Mouse (Mus musculus): Measurements from ENCODE around the gene Dirc2. TPM values are rescaled to one million over a fixed set of nuclear protein-coding genes. Genes with fewer than 3 reads are reported as not detected.

Gene Dirc2
- total RNA-seq (2021): 10 to 100 TPM; 65.7 to 68.0 TPM
- long read RNA-seq, experiment 1, full-length matches to known transcripts: 104 of 112 reads
- long read RNA-seq, experiment 1, partial matches to known transcripts: 7 of 112 reads
- long read RNA-seq, experiment 1, other reads (novel, unspliced or antisense): 1 of 112 reads
- long read RNA-seq, experiment 2, full-length matches to known transcripts: 86 of 91 reads
- long read RNA-seq, experiment 2, partial matches to known transcripts: 2 of 91 reads
- long read RNA-seq, experiment 2, other reads (novel, unspliced or antisense): 3 of 91 reads

DNA sequence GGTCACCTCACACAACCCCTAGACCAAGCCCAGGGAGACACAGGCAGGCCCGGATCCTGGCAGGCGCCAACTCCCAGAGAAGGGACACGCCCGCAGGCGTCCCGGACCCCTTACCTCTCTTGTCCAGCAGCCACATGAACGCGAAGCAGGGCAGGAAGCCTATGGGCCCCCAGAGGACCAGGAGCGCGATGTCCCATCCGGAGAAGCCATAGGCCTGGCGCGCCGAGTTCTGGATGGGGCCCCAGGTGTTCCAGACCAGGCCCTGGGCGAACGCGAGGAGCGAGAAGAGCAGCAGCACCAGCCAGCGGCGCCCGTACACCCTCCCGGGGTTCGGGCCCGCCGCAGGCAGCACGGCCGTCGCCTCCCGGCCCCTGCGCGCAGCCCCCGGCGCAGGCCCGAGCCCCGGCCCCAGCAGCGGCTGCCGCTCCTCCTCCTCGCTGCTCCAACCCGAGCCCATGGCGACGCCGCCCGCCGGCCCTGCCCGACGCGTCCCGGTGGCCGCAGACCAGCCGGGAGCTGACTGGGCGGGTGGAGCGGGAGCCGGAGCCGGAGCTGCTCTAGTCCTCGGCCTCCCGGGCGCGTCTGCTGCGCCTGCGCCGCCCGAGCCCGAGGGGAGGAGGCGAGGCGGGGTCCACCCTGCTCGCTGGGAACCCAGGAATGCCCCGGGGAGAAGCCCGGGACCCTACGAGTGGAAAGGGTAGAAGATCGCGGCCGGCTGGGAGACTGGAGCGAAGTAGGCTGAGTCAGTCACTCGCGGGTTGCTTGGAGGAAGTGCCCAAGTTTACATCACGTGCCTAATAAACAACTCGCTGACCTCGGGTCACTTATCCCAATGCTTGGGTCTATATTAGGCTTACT, at the start of gene Dirc2:
Gene Dirc2, minus strand, starts transcription at position 572 of the 858 bp plus-strand sequence.
- peak; percentile 68 to 78 for DNase-seq (ENCODE audit: low spot score in 2 of 2)

DNA sequence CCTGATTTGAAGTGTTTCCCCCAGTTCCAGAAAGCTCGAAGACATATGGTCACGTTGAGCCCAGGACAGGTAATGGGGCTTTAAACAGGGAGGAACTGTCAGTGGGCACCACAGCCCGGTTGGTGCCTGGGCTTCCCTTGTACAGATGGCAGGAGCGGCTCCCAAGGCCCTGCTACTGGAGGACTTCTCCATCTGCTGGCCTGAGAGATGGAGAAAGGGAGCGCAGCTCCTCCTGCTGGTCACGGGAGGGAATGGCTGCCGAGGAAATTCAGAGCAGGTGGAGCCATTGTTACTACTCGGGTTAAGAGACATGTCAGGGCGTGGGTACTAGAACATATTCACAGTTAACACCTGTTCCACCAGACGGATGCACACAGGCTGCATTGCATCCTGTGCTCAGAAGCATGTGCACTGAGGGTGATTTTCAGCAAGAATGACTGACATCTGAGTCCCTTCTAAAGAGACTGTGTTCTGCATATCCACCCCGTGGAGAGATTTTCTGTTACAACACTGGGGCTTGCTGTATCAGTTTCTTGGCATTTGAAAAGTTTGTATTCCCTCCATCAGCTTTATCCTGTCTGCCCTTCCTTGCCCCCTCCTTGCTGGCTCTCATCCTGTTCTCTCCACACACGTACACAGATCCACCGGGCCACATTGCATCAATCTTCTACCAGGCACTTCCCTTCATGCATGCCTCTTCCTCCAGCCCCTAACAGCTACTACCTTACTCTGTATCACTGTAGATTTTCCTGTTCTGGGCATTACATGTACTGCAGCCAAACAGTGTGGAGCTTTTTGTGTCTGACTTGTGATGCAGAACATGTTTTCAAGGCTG, 48.3 kb upstream of the Dirc2 start:
- peak; percentile 87 for DNase-seq (ENCODE audit: low spot score in 2 of 2)

DNA sequence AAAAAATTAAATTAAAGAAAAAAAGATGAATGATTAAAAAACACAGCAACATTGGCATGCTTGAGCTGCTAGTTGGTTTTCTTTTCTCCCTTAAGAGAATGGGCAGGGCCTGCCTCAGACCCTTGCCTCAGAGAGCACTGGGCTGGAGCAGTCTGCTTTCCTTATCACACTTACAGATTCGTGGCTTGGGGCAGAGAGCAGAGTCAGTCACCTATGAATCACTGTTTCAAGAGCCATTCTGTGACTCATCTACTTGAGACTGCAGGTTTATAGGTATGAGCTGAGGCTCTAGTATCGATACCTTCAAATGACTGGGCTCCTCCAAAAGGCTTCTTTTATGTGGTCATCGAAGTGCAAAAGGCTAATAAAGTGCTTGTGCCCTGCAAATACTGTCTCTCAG, 44.0 kb upstream of the Dirc2 start:
- no peak for DNase-seq (ENCODE audit: low spot score in 2 of 2)

DNA sequence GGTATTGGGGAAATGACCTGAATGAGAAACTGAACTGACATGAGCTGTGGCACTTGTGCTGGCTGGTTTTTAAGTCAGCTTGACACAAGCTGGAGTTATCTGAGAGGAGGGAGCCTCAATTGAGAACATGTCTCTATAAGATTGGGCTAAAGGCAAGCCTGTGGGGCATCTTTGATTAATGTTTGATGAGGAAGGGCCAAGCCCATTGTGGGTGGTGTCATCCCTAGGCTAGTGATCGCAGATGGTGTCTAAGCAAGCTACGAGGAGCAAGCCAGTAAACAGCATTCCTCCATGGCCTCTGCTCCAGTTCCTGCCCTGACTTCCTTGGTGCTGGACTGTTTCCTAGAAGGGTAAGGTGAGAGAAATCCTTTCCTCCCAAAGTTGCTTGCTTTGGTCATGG, 39.7 kb upstream of the Dirc2 start:
- no peak for DNase-seq (ENCODE audit: low spot score in 2 of 2)

DNA sequence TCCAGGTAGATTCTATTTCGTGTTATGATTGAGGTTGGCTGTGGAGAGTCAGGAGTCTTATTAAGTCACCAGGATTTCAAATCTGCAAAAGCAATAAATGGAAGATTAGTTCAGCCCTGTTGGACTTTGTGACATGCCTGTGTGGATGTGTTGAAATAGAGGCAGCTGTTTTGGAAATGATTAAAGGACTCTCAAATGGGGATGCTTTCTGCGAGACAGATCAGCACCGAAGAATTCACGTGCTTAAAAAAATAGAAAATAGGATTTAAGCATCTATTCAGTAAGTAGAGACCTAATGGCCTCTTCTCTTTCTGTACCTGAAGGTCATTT, 38.5 kb upstream of the Dirc2 start:
- DNase-seq (ENCODE audit: low spot score in 2 of 2): no peak

DNA sequence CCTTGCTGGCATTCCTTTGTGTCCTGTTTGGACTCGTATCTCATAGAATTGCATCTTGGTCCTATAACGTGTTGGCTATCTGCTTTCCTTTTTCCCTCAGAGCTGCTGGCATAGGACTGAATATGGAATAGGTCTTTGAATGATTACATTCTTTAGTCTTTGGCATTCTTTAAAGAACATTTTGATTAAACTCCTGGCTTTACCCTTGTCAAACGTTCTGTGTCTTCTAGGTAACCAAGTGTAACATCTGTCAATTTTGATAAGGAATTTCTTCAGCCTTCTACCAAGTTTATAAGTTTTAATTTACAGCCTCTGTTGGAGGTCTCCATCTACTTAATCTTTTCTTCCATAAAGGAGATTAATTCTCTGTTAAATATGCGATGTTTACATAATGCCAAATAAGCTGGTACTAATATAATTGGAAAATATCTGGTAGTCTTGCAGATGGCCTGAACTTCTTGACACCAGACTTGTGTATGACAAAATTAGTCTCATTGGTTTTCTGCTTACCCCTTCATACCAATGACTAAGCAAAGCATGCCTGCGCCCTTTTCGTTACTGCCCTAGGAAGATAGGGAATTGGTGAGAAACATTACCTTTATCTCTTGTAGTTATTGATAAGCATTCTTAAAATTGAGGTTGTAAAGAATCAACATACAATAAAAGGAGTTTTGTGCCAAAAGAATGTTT, 38.0 kb upstream of the Dirc2 start:
- no peak for DNase-seq (ENCODE audit: low spot score in 2 of 2)

DNA sequence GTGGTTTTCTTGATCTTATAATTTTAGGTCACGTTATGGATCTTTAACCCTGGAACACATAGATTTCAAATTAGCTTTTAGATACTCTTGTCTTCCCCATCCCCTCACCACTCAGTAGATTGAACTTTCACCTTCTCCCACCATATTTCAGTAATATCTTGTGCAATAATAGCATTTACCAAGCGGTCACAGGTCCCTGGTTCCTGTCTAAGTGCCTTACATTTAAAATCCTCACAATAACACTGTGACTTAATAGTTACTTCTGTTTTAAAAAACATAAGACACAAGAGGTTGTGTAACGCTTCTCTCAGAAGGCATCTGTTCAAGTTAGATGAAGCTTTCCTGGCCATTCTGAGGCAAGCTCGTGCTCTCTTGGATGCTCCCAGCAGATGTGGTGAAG, 34.6 kb upstream of the Dirc2 start:
- no peak for DNase-seq (ENCODE audit: low spot score in 2 of 2)

DNA sequence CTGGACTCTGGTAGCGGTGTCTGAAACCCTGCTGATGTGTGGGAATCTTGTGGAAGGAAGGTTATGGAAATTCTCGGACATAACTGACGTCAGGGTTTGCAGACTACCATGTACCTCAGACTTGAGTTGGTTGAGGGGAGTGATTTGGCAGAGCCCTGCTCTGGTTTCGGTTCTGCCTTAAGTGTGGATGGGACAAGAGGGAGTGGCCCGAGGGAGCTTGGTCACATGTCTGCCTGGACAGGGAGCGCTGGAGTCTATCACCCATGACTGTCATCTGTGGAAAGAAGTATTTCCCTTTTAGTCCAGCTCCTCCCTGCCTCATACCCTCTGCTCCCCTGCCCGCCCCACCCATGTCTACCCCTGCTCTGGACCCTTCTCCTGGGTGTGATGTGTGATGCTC, 33.0 kb upstream of the Dirc2 start:
- no peak for DNase-seq (ENCODE audit: low spot score in 2 of 2)

DNA sequence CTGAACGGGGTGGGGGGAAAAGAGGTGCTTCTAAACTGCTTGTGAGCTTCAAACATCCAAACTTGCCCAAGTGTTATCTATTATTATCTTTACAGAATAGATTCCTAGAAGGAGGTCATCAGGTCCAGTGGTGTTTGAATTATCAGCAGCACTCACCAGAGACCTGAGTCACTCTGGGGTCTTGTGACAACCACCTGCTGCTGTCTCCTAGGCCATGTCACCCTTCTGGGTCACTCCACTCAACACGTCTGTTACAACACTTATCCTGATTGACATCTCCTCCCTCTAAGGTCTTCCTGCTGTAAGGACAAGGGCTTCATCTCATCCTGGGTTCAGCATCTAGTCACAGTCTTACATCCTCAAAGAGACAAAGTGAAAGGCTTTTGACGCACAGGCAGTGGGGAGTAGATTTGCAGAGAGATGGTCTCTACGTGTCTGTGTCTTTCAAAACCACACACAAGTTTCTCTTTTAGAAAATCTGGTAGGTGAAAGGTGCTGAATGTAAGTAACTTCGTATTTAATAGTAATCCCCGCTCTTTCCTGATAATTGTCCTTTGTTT, 22.9 kb upstream of the Dirc2 start:
- no peak for DNase-seq (ENCODE audit: low spot score in 2 of 2)

DNA sequence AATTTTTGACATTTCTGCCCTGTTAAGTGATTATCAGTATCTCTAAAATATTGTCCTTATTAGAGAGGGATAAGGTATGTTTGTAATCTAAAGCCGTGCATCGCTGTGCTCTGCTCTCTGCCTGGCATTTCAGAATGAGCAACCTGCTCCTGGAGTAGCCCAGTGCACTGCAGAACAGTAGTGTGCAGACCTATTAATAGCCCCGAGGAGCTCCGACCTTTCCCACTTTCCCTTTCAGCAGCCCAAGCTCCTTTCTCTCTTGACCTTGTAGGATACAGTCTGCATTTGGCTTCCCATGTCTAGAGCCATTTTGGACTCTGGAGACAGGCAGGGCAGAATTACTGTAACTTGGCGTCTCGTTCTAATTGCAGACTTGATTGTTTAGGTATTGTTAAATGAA, 19.2 kb upstream of the Dirc2 start:
- DNase-seq (ENCODE audit: low spot score in 2 of 2): no peak

DNA sequence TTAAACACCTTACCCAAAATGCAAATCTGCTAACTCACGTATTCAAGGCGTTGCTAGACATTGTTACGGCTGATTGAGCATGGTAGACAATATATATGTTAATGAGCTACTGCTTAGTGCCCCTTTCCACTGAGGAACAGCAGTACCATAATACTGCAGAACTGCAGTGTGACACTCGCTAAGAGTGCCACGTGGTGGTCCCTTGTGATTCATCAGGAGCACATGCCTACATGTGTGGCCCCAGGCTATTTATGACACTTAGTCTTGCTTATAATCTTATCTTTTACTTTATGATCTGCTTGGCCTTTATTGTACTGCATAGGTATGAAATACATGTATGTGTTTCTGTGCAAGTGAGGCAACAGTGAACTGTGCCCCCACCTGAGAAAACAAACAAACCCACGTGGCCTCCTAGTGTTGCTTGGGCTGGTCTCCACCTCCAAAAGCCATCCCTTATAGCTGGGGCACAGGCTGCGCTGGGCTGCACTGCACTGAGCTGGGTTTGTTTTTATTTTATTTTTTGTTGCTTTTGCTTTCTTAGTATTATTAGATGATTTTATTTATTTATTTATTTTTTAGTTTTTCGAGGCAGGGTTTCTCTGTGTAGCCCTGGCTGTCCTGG, 18.5 kb upstream of the Dirc2 start:
- DNase-seq (ENCODE audit: low spot score in 2 of 2): no peak

DNA sequence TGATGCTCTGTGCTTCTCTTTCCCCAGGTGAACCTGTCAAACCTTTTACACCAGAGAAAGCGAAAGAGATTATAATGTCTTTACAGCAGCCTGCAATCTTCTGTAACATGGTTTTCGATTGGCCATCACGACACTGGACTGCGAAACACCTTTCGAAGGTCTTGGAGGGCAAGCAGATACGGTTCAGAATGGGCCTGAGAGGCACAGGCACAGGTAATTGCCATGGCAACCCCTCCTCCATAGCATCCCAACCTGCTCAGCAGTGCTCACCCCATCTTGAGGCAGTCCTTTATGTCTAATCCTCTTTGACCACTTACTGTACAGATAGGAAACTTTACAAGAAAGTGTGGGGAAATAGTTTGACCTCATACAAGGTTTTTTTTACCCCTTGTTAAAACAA, 18.0 kb upstream of the Dirc2 start:
- DNase-seq (ENCODE audit: low spot score in 2 of 2): no peak

DNA sequence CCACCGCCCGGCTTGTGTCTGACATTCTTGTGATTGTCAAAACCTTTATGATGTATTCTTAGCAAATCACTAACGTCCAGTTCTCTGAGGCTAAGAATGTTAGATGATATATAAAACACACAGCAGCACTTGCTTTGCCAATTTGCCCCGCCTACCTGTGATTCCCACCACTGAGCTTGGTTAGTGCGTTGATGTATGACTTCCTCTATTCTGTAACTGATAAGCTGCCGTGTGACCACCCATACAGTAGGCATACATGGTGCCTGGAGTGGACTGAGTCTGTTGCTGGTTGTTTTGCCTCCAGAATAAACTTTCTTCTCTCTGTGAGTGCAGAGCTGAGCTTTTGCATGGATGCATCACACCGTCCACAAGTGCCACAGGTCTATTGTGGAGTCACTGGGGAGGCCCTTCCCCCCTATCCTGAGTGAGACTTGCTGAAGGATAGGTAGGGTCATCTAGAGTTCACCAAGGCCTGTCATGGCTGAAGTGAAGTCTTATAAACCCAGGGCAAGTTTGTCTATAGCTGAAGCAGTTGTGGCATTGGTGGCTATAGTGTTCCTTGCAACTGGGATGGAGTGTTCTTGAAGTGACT, 15.1 kb upstream of the Dirc2 start:
- no peak for DNase-seq (ENCODE audit: low spot score in 2 of 2)

DNA sequence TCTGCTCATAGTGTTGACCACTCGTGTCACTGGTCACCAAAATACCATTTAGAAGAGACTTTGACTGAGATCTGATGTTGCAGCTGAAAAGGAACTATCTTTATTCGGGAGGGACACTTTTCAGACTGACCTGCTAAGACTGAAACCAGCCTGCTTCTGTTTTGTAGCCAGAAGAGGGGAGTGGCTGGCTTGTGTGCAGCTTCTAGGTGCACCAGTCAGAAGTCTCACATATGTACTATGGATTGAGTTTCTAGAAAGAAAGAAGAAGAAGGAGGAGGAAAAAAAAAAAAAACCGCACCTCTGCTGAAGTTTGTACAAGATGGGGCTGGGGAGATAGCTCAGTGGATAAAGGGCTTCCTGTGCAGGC, 14.0 kb upstream of the Dirc2 start:
- no peak for DNase-seq (ENCODE audit: low spot score in 2 of 2)

DNA sequence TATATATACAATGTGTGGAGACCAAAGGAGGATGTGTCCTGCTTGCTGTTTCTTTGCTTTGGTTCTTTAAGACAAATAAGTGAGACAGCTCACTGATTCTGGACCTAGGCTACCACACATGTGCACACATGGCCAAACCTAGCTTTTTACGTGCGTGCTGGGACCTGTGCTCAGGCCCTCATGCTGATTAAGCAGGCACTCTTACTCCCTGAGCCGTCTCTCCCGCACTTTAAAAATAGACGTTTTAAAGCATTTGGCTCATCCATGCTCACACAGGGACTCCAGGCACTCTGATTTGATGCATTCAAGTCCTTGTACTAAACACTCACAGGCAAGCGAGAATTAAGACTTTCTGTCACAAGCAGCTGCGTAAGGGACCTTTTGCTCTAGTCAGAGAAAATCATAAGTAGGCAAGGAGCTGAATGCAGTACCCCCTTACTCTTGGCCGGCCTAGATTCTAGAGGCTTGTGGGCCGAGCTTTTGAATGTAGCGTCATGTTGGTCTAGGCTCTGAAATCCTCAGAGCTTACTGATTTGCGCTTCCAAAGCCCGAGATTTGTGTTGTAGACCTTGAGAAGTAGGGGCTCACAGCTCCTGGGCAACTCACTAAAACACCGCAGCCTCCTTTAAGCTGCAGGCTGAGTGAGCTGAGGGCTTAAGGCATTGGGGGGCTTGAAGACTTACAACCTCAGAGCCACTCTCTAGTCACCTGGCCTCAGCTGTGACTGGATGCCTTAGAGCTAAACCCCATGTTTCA, 13.5 kb upstream of the Dirc2 start:
- no peak for DNase-seq (ENCODE audit: low spot score in 2 of 2)

DNA sequence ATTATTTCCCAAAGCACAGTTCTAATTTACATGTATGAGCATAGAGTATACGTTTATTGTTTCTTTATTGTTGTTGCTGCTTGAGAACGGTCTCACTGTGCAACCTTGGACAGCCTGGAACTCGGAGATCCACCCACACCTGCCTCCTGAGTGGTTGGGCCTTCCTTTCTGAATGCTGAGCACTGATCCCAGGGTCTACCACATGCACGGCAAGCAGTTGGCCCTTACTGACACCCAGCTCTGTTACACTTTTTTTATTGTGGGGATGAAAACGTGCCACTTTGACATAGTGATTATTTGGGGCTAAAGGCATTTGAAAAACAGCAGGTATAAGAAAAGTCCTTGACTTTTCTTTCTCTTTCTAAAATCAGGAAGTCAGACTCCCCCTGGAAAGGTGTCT, 12.5 kb upstream of the Dirc2 start:
- no peak for DNase-seq (ENCODE audit: low spot score in 2 of 2)

DNA sequence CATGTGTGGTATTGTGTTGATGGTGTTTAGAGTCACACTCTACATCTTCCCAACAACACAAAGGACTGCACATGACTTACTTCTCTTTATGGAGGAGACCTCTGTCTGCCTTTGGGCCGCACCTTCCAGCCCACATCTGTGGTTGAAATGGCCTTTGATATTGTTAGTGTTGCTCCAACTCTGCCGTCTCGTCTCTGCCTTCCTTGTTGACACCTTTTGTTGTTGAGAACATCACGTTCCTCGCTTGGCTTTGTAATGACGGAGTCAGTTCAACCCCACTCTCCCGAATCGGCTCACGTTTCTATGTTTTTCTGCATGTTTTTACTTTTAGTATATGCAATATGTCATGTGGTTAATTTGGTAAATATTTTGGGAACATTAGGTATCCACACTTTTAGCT, 11.9 kb upstream of the Dirc2 start:
- no peak for DNase-seq (ENCODE audit: low spot score in 2 of 2)

DNA sequence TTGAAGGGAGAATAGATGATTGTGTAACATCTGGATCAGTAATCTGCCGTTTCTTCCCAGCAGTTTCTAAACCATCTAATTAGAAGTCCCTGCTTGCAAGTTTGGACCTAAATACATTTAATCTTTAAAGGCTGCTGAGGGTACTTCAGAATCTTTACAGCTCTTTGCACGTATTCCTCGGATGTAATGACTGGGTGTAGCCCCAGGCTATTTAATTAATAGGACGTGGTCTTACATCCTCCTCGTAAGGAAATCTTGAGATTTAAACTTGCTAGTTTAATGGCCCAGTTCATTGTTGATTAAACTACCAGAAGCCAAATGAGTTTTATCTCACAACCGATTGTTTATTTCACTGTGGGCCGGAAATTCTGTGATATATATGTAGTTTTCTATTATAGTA, 10.5 kb upstream of the Dirc2 start:
- no peak for DNase-seq (ENCODE audit: low spot score in 2 of 2)

DNA sequence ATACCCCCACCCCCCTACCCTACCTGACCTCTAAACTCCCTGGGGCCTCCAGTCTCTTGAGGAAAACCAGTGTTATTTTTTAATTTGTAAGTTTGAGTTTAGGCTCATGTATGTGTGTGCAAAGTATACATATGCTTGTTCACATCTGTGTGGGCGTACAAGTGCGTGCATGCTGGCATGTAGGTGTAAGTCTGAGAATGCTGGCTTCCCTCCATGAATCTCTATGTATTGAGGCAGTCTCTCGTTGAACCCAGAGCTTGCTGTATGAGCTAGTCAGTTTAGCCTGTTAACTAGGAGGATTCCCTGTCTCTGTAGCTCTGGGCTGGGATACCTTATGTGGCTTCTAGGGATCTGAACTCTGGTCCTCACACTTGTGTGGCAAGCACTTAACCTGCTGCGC, 8.6 kb upstream of the Dirc2 start:
- DNase-seq (ENCODE audit: low spot score in 2 of 2): no peak

DNA sequence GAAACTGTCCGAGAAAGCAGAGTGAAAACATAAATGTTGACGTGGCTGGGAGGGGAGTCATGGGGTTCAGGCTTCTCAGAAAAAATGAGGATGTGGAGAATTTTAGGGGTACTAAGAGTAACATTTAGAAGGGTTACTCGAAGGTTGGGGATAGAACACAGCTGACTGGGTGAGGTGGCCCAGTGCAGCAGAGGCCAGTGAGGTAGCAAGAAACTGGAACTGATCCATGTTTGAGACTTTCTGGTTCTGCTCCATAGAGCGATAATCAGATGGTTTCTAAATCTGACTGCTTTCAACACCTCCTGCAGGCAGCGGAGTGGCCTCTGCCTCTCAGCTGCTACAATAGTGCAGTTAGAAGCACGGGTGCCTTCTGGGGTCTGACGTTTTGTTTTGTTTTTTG, 7.6 kb upstream of the Dirc2 start:
- DNase-seq (ENCODE audit: low spot score in 2 of 2): no peak
